Mouse (Mus musculus) macrophage (primary cell): ENCODE data around the gene Tbx20. TPM values are rescaled to one million over a fixed set of nuclear protein-coding genes. Genes with fewer than 3 reads are reported as not detected.

ENCODE experiments used
- polyA plus RNA-seq: library from polyadenylated mRNA; stranded (reverse); fragments of 250-400 nt; gene quantifications from 3 replicates; pipeline ENCODE4 v1.2.4, GENCODE M21; 2018; ENCODE audit warnings: inconsistent platforms

Tbx20 gene
- polyA plus RNA-seq, 1 experiment from 2014 or later, result not detected

Other genes starting within 250 kb of the Tbx20 start
- gene Cypt4, start 149.1 kb downstream of the Tbx20 start, polyA plus RNA-seq, result not detected in 3 replicates
- gene Dpy19l2, start 78.0 kb downstream of the Tbx20 start, polyA plus RNA-seq, result not detected in 3 replicates